Mouse (Mus musculus) liver, embryonic 16.5 days (tissue): ENCODE results near the gene Aip. TPM values are rescaled to one million over a fixed set of nuclear protein-coding genes. Genes with fewer than 3 reads are reported as not detected.
"Not testable (repeated sequence)": the region's sequence is repeated elsewhere in the genome, so short reads cannot be mapped to it uniquely, and the experiment has no call there.

Experiments
- ATAC-seq: fragments of 200-750 bp; cut with Nextera tagmentation; 2 replicates; pipeline ENCODE4 v1.8.0; 2017; ENCODE audit warnings: low read depth, mild to moderate bottlenecking, moderate number of reproducible peaks, moderate library complexity
- H3K27ac ChIP-seq: fragments of 300-500 bp; sonication (generic); 2 replicates; pipeline ENCODE4 v1.5.1; 2014; ENCODE audit warnings: mild to moderate bottlenecking, low read length
- H3K27me3 ChIP-seq: fragments of 300-500 bp; sonication (generic); 2 replicates; pipeline ENCODE4 v1.6.1; 2014; ENCODE audit warnings: low read depth, low read length, mixed read lengths; ENCODE audit not compliant: control insufficient read depth, insufficient read depth
- H3K36me3 ChIP-seq: fragments of 300-500 bp; sonication (generic); 2 replicates; pipeline ENCODE4 v1.6.1; 2014; ENCODE audit warnings: mild to moderate bottlenecking; ENCODE audit not compliant: control insufficient read depth, insufficient read depth
- H3K4me1 ChIP-seq: fragments of 300-500 bp; sonication (generic); 2 replicates; pipeline ENCODE4 v1.6.1; 2014; ENCODE audit warnings: low read depth, low read length, mixed read lengths; ENCODE audit not compliant: control insufficient read depth
- H3K4me2 ChIP-seq: fragments of 300-500 bp; sonication (generic); 2 replicates; pipeline ENCODE4 v1.6.1; 2014; ENCODE audit warnings: low read depth, low read length, mixed read lengths
- H3K4me3 ChIP-seq: fragments of 300-500 bp; sonication (generic); 2 replicates; pipeline ENCODE4 v1.5.1; 2014; ENCODE audit warnings: low read depth, mild to moderate bottlenecking, low read length
- H3K9ac ChIP-seq: fragments of 300-500 bp; sonication (generic); 2 replicates; pipeline ENCODE4 v1.6.1; 2014; ENCODE audit warnings: low read depth, low read length
- H3K9me3 ChIP-seq: fragments of 300-500 bp; sonication (generic); replicated peaks from 2 replicates; pipeline ENCODE4 v1.6.1; 2016; ENCODE audit warnings: low read length; ENCODE audit not compliant: control insufficient read depth
- WGBS: fragments of 180-500 bp; shearing (Covaris S2); extraction: QIAGEN DNeasy Blood & Tissue Kit; methylation state at CpG from one replicate; pipeline ENCODE4 v1.1.7; 2014; ENCODE audit not compliant: insufficient replicate concordance; 5-methylcytosine and 5-hydroxymethylcytosine counted together
- polyA plus RNA-seq: library from polyadenylated mRNA; unstranded; fragments of >200 nt; fragmentation: Nextera tagmentation; extraction: Ambion mirVana; gene quantifications from 2 replicates; pipeline ENCODE4 v1.2.1, GENCODE M21; 2015

The Aip gene
- polyA plus RNA-seq, 1 experiment from 2014 or later: 32.4 TPM

DNA sequence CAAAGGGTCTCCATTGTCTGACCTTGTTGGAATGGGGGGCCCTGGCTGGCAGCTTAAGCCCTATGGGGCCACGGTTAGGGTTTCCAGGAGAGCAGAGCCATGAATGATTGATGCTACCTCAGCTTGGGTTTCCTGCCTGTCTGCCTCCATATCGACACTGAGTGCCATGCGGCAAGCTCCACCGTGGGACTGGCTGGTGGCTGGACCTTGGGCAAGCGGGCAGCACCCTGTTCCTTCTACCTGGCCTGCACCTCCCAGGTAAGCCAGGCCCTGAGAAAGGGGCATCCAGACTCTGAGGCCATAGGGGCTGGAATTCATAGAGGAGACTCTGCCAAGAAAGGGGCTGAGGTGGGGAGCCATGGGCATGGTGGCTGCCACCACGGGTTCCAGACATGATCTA, 14.5 kb upstream of the Aip start:
- ATAC-seq: no peak
- WGBS: 49% methylated on average over 6 of the region's 6 CpGs

GRCm38 (mm10) chr19:4139446-4139845, 13.8 kb upstream of the Aip start, which contains the start of gene Gpr152:
Gene Gpr152 (plus strand): TSS chr19:4139787.
- ATAC-seq: no peak
- no peak within 1 kb of the TSS for H3K4me3 ChIP-seq
- no peaks in the 10 kb centered on the region for H3K36me3 ChIP-seq
- H3K4me1 ChIP-seq: no peaks in the 10 kb centered on the region; the same call in none of the 2 replicates
- H3K27ac ChIP-seq: no peak within 1 kb of the TSS
- no peaks in the 10 kb centered on the region for H3K9me3 ChIP-seq
- peaks cover 3% of the 10 kb centered on the region; the same call in 1 of the 2 replicates for H3K27me3 ChIP-seq
- H3K9ac ChIP-seq: no peak within 1 kb of the TSS
- WGBS: 63% methylated on average over 2 of the region's 2 CpGs
- H3K4me2 ChIP-seq: no peak within 1 kb of the TSS

More for the DNA sequence above, 14.5 kb upstream of the Aip start:
- H3K4me1 ChIP-seq: no peaks in the 10 kb centered on the region; the same call in none of the 2 replicates
- H3K27ac ChIP-seq: no peak overlapping the region
- peaks cover 3% of the 10 kb centered on the region; the same call in 1 of the 2 replicates for H3K27me3 ChIP-seq
- H3K36me3 ChIP-seq: no peaks in the 10 kb centered on the region
- H3K9ac ChIP-seq: no peak overlapping the region
- no peaks in the 10 kb centered on the region for H3K9me3 ChIP-seq
- no peak overlapping the region for H3K4me3 ChIP-seq
- no peak overlapping the region for H3K4me2 ChIP-seq

DNA sequence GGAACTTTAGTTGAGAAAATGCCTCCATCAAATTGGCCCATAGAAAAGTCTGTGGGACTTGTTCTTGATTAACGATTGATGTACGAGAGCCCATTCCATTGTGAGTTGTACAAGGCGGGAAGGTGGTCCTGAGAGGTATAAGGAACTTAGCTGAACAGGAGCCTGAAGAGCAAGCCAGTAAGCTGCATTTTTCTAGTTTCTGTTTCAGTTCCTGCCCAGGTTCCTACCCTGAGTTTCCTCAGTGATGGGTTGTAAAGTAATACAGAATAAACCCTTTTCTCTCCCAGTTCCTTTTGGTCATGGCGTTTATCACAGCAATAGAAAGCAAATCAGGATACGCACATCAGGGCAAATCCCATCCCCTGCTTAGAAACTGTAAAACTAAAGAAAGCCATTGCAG, 12.3 kb upstream of the Aip start:
- Histone ChIP-seq H3K36me3 (no peaks in the 10 kb centered on the region), H3K4me3 (no peak overlapping the region)
- no peak for ATAC-seq

DNA sequence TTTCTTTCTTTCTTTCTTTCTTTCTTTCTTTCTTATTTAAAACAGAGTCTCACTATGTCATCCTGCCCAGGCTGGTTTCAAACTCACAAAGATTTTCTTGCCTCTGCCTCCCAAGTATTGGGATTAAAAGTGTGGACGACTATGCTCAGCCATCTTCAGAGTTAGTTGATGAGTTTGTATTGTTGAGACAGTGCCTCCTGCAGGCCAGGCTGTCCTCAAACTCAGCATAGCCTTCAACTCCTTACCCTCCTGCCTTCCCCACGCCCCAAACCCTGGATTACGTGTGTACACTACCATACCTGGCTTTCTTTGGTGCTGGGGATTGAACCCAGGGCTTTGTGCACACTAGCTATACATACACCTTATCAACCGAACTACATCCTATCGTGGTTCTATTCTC, 10.8 kb upstream of the Aip start:
- no peak overlapping the region for H3K4me2 ChIP-seq
- ATAC-seq: no peak
- peaks cover 10% of the 10 kb centered on the region for H3K36me3 ChIP-seq
- H3K9ac ChIP-seq: no peak overlapping the region
- H3K27ac ChIP-seq: no peak overlapping the region
- H3K4me3 ChIP-seq: no peak overlapping the region
- no peaks in the 10 kb centered on the region for H3K9me3 ChIP-seq
- peaks cover 3% of the 10 kb centered on the region; the same call in 1 of the 2 replicates for H3K27me3 ChIP-seq
- peaks cover 6% of the 10 kb centered on the region for H3K4me1 ChIP-seq
- 64% methylated on average over 5 of the region's 5 CpGs for WGBS

More for the DNA sequence above, 12.3 kb upstream of the Aip start:
- WGBS: 64% methylated on average over 5 of the region's 5 CpGs
- H3K27me3 ChIP-seq: peaks cover 3% of the 10 kb centered on the region; the same call in 1 of the 2 replicates
- H3K27ac ChIP-seq: no peak overlapping the region
- H3K9ac ChIP-seq: no peak overlapping the region
- H3K9me3 ChIP-seq: no peaks in the 10 kb centered on the region
- H3K4me2 ChIP-seq: no peak overlapping the region
- H3K4me1 ChIP-seq: no peaks in the 10 kb centered on the region; the same call in none of the 2 replicates

DNA sequence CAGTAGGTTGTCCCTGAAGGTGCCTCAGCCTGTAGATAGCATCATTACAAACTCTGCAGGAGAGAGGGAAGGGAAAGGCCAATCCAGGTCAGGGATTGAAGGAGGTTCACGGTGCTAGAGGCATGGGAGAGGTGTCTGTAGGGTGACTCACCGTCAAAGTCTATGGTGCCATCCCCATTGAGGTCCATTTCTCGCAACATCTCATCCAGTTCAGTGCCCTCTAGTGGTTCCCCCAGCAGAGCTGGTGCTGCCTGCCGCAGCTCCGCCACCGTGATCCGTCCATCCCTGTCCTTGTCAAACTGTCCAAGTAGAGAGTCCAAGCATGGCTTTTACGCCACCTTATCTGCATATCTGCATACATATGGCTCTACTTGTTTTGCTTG, 10.3 kb upstream of the Aip start:
- ATAC-seq: peak; percentile 40
- H3K27me3 ChIP-seq, H3K9ac ChIP-seq, H3K4me1 ChIP-seq, H3K27ac ChIP-seq, H3K4me3 ChIP-seq, H3K4me2 ChIP-seq, H3K9me3 ChIP-seq: not testable (repeated sequence)
- peaks cover 12% of the 10 kb centered on the region for H3K36me3 ChIP-seq
- WGBS: 10% methylated on average over 7 of the region's 8 CpGs

DNA sequence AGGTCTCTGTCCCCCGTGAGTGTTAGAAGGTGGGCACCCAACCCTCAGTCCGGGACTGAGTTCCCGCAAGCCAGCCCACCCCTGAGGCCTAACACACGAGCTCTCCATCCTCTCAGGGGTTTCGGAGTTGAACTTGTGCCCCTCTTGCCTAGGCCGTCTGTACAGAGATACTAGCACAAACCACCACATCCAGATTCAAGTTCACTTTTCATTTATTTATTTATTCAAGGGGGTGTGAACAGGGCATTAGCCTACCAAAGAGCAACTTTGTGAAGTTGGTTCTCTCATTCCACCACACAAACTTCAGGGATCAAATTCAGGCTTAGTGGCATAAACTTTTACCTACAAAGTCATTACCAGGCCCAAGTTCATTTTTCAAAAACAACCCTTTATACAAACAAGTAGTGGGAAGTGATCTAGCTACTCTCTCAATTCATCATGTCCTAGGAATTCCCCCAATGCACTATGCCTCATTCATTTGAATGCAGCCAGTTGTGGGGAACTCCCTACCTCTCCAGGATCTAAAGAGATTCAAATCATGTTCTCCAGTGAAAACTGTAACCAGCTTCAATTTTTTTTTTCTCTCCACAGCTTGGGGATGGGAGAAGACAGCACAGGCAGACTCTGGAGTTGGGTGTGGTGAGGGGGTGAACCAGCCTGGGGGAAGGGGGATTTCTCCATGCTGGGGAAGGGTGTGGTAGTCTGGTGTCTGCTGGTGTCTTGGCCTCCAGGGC, 9.7 kb upstream of the Aip start:
- Histone ChIP-seq H3K36me3 (peaks cover 12% of the 10 kb centered on the region), H3K4me1 (peaks cover 12% of the 10 kb centered on the region)
- not testable (repeated sequence) for H3K4me2 ChIP-seq, H3K4me3 ChIP-seq, ATAC-seq, H3K27ac ChIP-seq, H3K9ac ChIP-seq, H3K27me3 ChIP-seq, H3K9me3 ChIP-seq
- 68% methylated on average over 6 of the region's 6 CpGs for WGBS

DNA sequence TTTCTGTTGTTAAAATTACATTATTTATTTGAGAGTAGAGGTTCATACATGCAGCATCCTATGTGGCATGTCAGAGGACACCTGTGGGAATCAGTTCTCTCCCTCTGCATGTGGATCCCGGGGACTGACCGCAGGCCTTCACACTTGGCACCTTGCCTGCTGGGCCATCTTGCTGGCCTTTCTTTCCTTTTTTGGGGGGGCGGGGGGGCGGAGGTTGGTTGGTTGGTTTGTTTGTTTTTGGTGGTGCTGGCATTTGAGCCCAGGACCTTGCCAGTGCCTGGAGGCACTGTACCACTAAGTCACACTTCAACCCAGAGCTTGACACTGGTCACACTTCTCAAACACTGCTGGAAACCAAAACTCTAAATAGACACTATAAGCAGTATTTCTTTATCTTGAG, 8.7 kb upstream of the Aip start:
- no peak for ATAC-seq
- Histone ChIP-seq H3K9ac (no peak overlapping the region), H3K27me3 (peaks cover 3% of the 10 kb centered on the region; the same call in 1 of the 2 replicates), H3K9me3 (no peaks in the 10 kb centered on the region), H3K36me3 (peaks cover 14% of the 10 kb centered on the region), H3K4me3 (no peak overlapping the region), H3K4me2 (no peak overlapping the region), H3K27ac (no peak overlapping the region), H3K4me1 (peaks cover 19% of the 10 kb centered on the region)
- WGBS: 74% methylated on average over 4 of the region's 4 CpGs

GRCm38 (mm10) chr19:4131768-4132167, 6.1 kb upstream of the Aip start:
- H3K27ac ChIP-seq: peak overlapping the region; percentile 82
- 81% methylated on average over 2 of the region's 2 CpGs for WGBS
- peak overlapping the region; percentile 45; the same call in 1 of the 2 replicates for H3K9ac ChIP-seq
- ATAC-seq: peak; percentile 49
- no peak overlapping the region; the same call in 1 of the 2 replicates for H3K4me3 ChIP-seq
- no peaks in the 10 kb centered on the region for H3K27me3 ChIP-seq
- H3K9me3 ChIP-seq: no peaks in the 10 kb centered on the region
- peak overlapping the region; percentile 69; the same call in 1 of the 2 replicates for H3K4me2 ChIP-seq
- H3K4me1 ChIP-seq: peaks cover 30% of the 10 kb centered on the region
- peaks cover 22% of the 10 kb centered on the region for H3K36me3 ChIP-seq

GRCm38 (mm10) chr19:4131075-4131474, 5.4 kb upstream of the Aip start:
- peak overlapping the region; percentile 68 for H3K4me3 ChIP-seq
- H3K27me3 ChIP-seq: no peaks in the 10 kb centered on the region
- peak overlapping the region; percentile 71 for H3K9ac ChIP-seq
- peaks cover 22% of the 10 kb centered on the region for H3K36me3 ChIP-seq
- H3K9me3 ChIP-seq: no peaks in the 10 kb centered on the region
- peaks cover 34% of the 10 kb centered on the region for H3K4me1 ChIP-seq
- peak overlapping the region; percentile 84 for H3K27ac ChIP-seq
- ATAC-seq: peak; percentile 90
- peak overlapping the region; percentile 69 for H3K4me2 ChIP-seq
- 32% methylated on average over 5 of the region's 5 CpGs for WGBS
